Comparison of ENCODE assay signal across 15 mouse cellular contexts in the genomic region with DNA sequence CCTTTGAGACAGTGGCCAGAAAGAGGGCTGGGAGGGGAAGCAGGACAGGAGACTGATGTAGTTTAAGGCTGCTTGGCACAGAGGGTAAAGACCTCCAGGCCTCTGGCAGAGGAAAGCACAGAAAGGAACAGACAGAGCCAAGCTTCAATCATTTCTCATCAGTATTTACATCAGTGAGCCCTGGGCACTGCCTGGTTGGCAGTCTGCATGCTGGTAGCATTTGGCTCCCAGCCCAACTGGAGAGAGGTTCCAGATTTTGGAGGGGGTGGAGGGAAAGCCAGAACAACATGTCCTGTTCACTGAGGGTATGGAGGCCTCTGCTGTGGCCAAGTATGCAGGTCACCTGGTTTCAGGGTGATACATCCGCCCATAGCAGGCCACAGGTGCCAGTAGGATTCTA. TPM values are rescaled to one million over a fixed set of nuclear protein-coding genes. Genes with fewer than 3 reads are reported as not detected.
DNase-seq lines count a peak whose midpoint lies in the region; ATAC-seq lines count a peak whose summit lies in the region.
"Had no signal": no experiment of that assay in that cellular context is flagged by ENCODE, and none has a peak within 500 bp of the region (broad histone marks: within the 10 kb centered on the region; RNA-seq: fewer than 3 reads in every experiment).

No protein-coding gene starts in this region.

- ATAC-seq in activated CD4-positive, CD25-positive, alpha-beta regulatory T cell, adult 4 months = no peak
- ATAC-seq: intestine, embryonic 15.5 days had no signal

- H3K4me1 ChIP-seq in heart, embryonic 10.5 days = no peaks in the 10 kb centered on the region
- H3K4me1 ChIP-seq: intestine, embryonic 15.5 days had no signal

- H3K27me3 ChIP-seq in heart, embryonic 10.5 days (ENCODE audit: insufficient read depth, poor library complexity, severe bottlenecking) = no peaks in the 10 kb centered on the region
- H3K27me3 ChIP-seq: intestine, embryonic 15.5 days had no signal

- H3K9me3 ChIP-seq in heart, embryonic 10.5 days = no peaks in the 10 kb centered on the region
- H3K9me3 ChIP-seq: intestine, embryonic 15.5 days had no signal

- DNase-seq in adrenal gland, postnatal 14 days = peak; percentile 24
- DNase-seq in adrenal gland, postnatal 10 days = no peak
- peak; percentile 30 to 38 for DNase-seq in heart, postnatal 14 days
- DNase-seq in heart, embryonic 10.5 days (ENCODE audit: low spot score) = no peak
- peak; percentile 13 for DNase-seq in right cerebral cortex, postnatal 4 days
- no peak for DNase-seq in right cerebral cortex, postnatal 14 days
- no peak for DNase-seq in urinary bladder, postnatal 10 days (ENCODE audit: low spot score)
- DNase-seq: adrenal gland, adult 2 months; layer of hippocampus, adult 9-11 months; liver; lung, postnatal 36 days had no signal

- intact Hi-C loops in heart, postnatal 14 days (cut with DNase I) = no loop called here

- no peaks in the 10 kb centered on the region for H3K36me3 ChIP-seq in heart, embryonic 10.5 days
- H3K36me3 ChIP-seq: intestine, embryonic 15.5 days had no signal

- H3K27ac ChIP-seq in heart, embryonic 10.5 days = no peak overlapping the region
- H3K27ac ChIP-seq: intestine, embryonic 15.5 days had no signal

- WGBS in heart, embryonic 10.5 days = 90% methylated on average over 1 of the region's 1 CpGs

- H3K4me3 ChIP-seq in heart, embryonic 10.5 days = no peak overlapping the region
- H3K4me3 ChIP-seq: intestine, embryonic 15.5 days had no signal

RNA-seq across cellular contexts. Expression of a gene that starts 12.4 kb away (rescaled TPM):
- total RNA-seq in adrenal gland, postnatal 14 days (2021) = 0.11 and 0.82 TPM in 2 replicates
- total RNA-seq in adrenal gland, postnatal 10 days (2021) = 1 to 10 TPM in 1 of 2 experiments, under 1 TPM in 1; 0.55 to 1.0 TPM
- total RNA-seq in heart, postnatal 14 days (2021) = not detected
- polyA plus RNA-seq in heart, embryonic 10.5 days (2016; fragmentation: Nextera tagmentation; extraction: Ambion mirVana) = 0.10 TPM in 1 of 2 replicates, not detected in the other
- not detected for polyA plus RNA-seq in activated CD4-positive, CD25-positive, alpha-beta regulatory T cell, adult 4 months (2017; shearing (Covaris generic))
- total RNA-seq: adrenal gland, adult 2 months; ES-E14 had no signal
- polyA plus RNA-seq: adrenal gland, adult 2 months; thymus, postnatal 0 days had no signal

Comparison
In these comparisons a context has a peak if more than half of its experiments do, and no peak if none do; other contexts are left out.
1. DNase-seq: peak in adrenal gland, postnatal 14 days (single experiment), heart, postnatal 14 days (2 of 2) and right cerebral cortex, postnatal 4 days (single experiment); none in adrenal gland, postnatal 10 days (single experiment), heart, embryonic 10.5 days (single experiment), right cerebral cortex, postnatal 14 days (single experiment) and urinary bladder, postnatal 10 days (single experiment).